Comparison of ENCODE assay signal across 22 mouse cellular contexts in genomic region chr11:29607465-29607990, GRCm38 (mm10). TPM values are rescaled to one million over a fixed set of nuclear protein-coding genes. Genes with fewer than 3 reads are reported as not detected.
DNase-seq lines count a peak whose midpoint lies in the region; ATAC-seq and TF ChIP-seq lines count a peak whose summit lies in the region.
"Had no signal": no experiment of that assay in that cellular context is flagged by ENCODE, and none has a peak within 500 bp of the region (broad histone marks: within the 10 kb centered on the region; RNA-seq: fewer than 3 reads in every experiment).

No protein-coding gene starts in this region.

- no peak overlapping the region for H3K27ac ChIP-seq in liver, postnatal 0 days (ENCODE audit: low read depth)
- no peak overlapping the region for H3K27ac ChIP-seq in liver, embryonic 12.5 days
- H3K27ac ChIP-seq: embryonic facial prominence, embryonic 15.5 days; forebrain, embryonic 10.5 days; heart, adult 2 months; hindbrain, embryonic 10.5 days; hindbrain, embryonic 14.5 days had no signal

- no peaks in the 10 kb centered on the region for H3K27me3 ChIP-seq in liver, postnatal 0 days (ENCODE audit: insufficient read depth, low read length)
- H3K27me3 ChIP-seq in liver, embryonic 12.5 days (replicated peaks): no peaks in the 10 kb centered on the region
- H3K27me3 ChIP-seq: embryonic facial prominence, embryonic 15.5 days; heart, embryonic 12.5 days had no signal

- no peak for TF ChIP-seq CTCF in liver, postnatal 0 days (IDR thresholded peaks at IDR 0.05; ENCODE audit: low read depth)

- no peaks in the 10 kb centered on the region for H3K36me3 ChIP-seq in liver, postnatal 0 days (replicated peaks; ENCODE audit: insufficient read depth, low read length)
- no peaks in the 10 kb centered on the region for H3K36me3 ChIP-seq in liver, embryonic 12.5 days
- H3K36me3 ChIP-seq: embryonic facial prominence, embryonic 15.5 days; forebrain, embryonic 10.5 days; heart, embryonic 12.5 days; hindbrain, embryonic 10.5 days had no signal

- H3K4me3 ChIP-seq in liver, postnatal 0 days (ENCODE audit: low read depth, low read length): no peak overlapping the region
- no peak overlapping the region for H3K4me3 ChIP-seq in liver, embryonic 12.5 days
- H3K4me3 ChIP-seq: embryonic facial prominence, embryonic 15.5 days; erythroblast, embryonic 14.5 days; forebrain, embryonic 10.5 days; heart, adult 2 months; heart, embryonic 12.5 days; hindbrain, embryonic 10.5 days had no signal

- peaks cover 8% of the 10 kb centered on the region; the same call in 1 of the 2 replicates for H3K4me1 ChIP-seq in liver, postnatal 0 days (ENCODE audit: insufficient read depth)
- peaks cover 3% of the 10 kb centered on the region for H3K4me1 ChIP-seq in liver, embryonic 12.5 days
- H3K4me1 ChIP-seq: embryonic facial prominence, embryonic 15.5 days; forebrain, embryonic 10.5 days; hindbrain, embryonic 10.5 days had no signal

- peak; percentile 96 for ATAC-seq in liver, postnatal 0 days
- no peak for ATAC-seq in liver, embryonic 12.5 days
- ATAC-seq: forebrain, embryonic 16.5 days had no signal

- no peak overlapping the region for H3K4me2 ChIP-seq in liver, postnatal 0 days (ENCODE audit: low read depth, low read length)
- no peak overlapping the region for H3K4me2 ChIP-seq in liver, embryonic 12.5 days
- H3K4me2 ChIP-seq: embryonic facial prominence, embryonic 15.5 days; heart, embryonic 12.5 days; hindbrain, embryonic 14.5 days had no signal

- no peaks in the 10 kb centered on the region for H3K9me3 ChIP-seq in liver, postnatal 0 days (ENCODE audit: low read length)
- no peaks in the 10 kb centered on the region for H3K9me3 ChIP-seq in liver, embryonic 12.5 days (replicated peaks)
- H3K9me3 ChIP-seq: embryonic facial prominence, embryonic 15.5 days; forebrain, embryonic 10.5 days; heart, embryonic 12.5 days; hindbrain, embryonic 10.5 days had no signal

- no peak overlapping the region for H3K9ac ChIP-seq in liver, postnatal 0 days (replicated peaks)
- H3K9ac ChIP-seq in liver, embryonic 12.5 days: no peak overlapping the region
- H3K9ac ChIP-seq: embryonic facial prominence, embryonic 15.5 days; heart, embryonic 12.5 days; hindbrain, embryonic 14.5 days had no signal

- TF ChIP-seq EP300 in liver, postnatal 0 days (IDR thresholded peaks at IDR 0.05; ENCODE audit: low read depth): 0 out of 2 replicates have a peak, but pooled peaks have one; percentile 20

- WGBS in liver, postnatal 0 days (ENCODE audit: insufficient replicate concordance): 59% methylated on average over 2 of the region's 2 CpGs
- WGBS in liver, embryonic 12.5 days (ENCODE audit: insufficient replicate concordance): 72% methylated on average over 2 of the region's 2 CpGs

- DNase-seq in adrenal gland, adult 8-10 months: peak; percentile 4
- no peak for DNase-seq in adrenal gland, postnatal 25 days
- DNase-seq in liver, postnatal 0 days: no peak
- DNase-seq in adipocyte (ENCODE audit: low spot score): peak; percentile 10
- no peak for DNase-seq in layer of hippocampus, adult 9-11 months
- DNase-seq in cerebellum, adult 11 months: no peak
- DNase-seq: cerebellum, adult 8-10 months; cerebellum, postnatal 14 days; embryo, embryonic 11 days; gastrocnemius, postnatal 10 days; heart, adult 2 months; kidney, adult 11 months had no signal

RNA-seq across cellular contexts. Expression of gene Rps27a, which starts 59.6 kb away (rescaled TPM):
- total RNA-seq in adrenal gland, adult 8-10 months (2022): 100 to 1,000 TPM; 772 to 918 (median 868) TPM
- total RNA-seq in adrenal gland, postnatal 25 days (2021): 668 and 821 TPM in 2 replicates
- 684 and 729 TPM in 2 replicates for polyA plus RNA-seq in liver, postnatal 0 days (2015; fragmentation: Nextera tagmentation; extraction: Ambion mirVana)
- polyA plus RNA-seq in liver, embryonic 12.5 days (2016; fragmentation: Nextera tagmentation; extraction: Ambion mirVana): 1,007 and 1,054 TPM in 2 replicates

RNA-seq across cellular contexts. Expression of gene Clhc1, which starts 59.8 kb away (rescaled TPM):
- under 1 TPM; 0.18 to 0.51 (median 0.21) TPM for total RNA-seq in adrenal gland, adult 8-10 months (2022)
- 0.58 and 0.95 TPM in 2 replicates for total RNA-seq in adrenal gland, postnatal 25 days (2021)
- not detected in 2 replicates for polyA plus RNA-seq in liver, postnatal 0 days (2015; fragmentation: Nextera tagmentation; extraction: Ambion mirVana)
- 0.21 and 0.23 TPM in 2 replicates for polyA plus RNA-seq in liver, embryonic 12.5 days (2016; fragmentation: Nextera tagmentation; extraction: Ambion mirVana)
- total RNA-seq: gastrocnemius, postnatal 10 days; heart, adult 2 months; heart, postnatal 25 days had no signal
- polyA plus RNA-seq: embryonic facial prominence, embryonic 11.5 days; erythroblast, embryonic 14.5 days; heart, adult 2 months had no signal

Comparison
In these comparisons a context has a peak if more than half of its experiments do, and no peak if none do; other contexts are left out.
1. DNase-seq: peak in adrenal gland, adult 8-10 months (single experiment) and adipocyte (single experiment); none in adrenal gland, postnatal 25 days (single experiment), liver, postnatal 0 days (single experiment), layer of hippocampus, adult 9-11 months (single experiment) and cerebellum, adult 11 months (single experiment).